Mouse (Mus musculus) testis, postnatal 14 days (tissue): ENCODE data around the gene Tnnt2.

Experiments used
- DNase-seq: peaks from one replicate; pipeline ENCODE4 v3.0.0; 2021; ENCODE audit warnings: low spot score

The Tnnt2 gene

GRCm38 (mm10) chr1:135818481-135819086 is 17.6 kb upstream of the Tnnt2 start, which contains the start of gene Lad1:
Lad1 (plus strand) TSS chr1:135818598.
- DNase-seq = peak; percentile 37

DNA sequence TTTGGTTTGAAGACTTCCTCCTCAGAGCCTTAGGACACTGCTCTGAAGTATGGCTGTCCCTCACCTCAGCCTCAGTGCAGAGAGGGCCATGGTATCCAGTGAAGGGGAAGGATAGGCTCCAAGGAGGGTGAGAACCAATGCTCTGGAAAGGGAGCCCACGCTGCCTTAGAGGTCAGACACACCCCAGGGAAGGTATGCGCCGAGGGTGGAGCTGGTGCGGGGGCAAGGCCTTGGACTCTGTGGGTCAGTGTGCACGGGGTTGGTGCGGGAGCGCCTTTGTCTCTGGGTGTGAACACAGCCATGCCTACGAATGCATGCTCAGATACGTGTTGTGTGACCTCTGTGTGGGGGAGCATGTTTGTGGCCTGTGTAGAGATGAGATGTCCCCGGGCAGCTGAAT is 16.1 kb upstream of the Tnnt2 start:
- DNase-seq = no peak

GRCm38 (mm10) chr1:135820736-135821364 is 15.3 kb upstream of the Tnnt2 start:
- DNase-seq = no peak

DNA sequence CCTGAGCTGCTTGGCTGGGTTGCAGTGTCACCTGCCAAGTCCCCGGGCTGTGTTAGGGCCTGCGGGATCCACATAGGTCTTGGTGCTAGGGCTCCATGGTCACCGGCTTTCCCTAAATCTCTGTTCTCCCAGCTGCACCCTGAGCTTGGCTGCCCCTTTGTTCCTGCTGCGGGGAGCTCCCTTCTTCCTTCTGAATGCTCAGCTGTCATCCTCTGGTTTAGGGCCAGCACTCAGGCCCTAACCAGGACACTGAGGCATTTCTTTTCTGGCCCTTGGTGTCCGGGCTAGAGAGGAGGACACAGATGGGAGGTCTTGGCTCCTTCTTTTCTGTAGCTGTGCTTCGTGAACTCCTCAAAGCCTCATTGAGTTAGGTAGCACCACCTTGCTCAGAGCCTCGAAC is 14.4 kb upstream of the Tnnt2 start:
- DNase-seq = no peak

- DNase-seq = no peak
Observed at GRCm38 (mm10) chr1:135828918-135829317, 7.2 kb upstream of the Tnnt2 start.

GRCm38 (mm10) chr1:135834206-135834859 is 1.8 kb upstream of the Tnnt2 start:
- DNase-seq = no peak

DNA sequence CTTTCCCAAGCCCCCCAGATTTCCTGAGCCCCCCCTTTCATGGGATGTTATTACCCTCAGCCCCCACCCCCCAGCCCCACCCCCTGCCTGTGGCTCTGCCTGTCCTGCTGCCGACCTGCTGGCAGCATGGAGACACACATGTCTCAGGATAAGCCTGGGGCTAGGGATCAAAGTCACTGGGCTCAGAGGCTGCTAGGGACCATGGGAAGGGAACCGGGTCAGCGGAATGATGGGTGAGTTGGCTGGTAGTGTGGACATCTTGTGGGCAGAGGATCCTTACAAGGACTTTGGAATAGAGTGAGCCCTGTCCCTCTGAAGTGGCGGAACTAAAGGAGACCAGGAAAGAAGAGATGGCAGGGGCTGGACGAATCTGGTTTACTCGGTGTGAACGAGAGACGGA is 1.2 kb upstream of the Tnnt2 start:
- DNase-seq = no peak

DNA sequence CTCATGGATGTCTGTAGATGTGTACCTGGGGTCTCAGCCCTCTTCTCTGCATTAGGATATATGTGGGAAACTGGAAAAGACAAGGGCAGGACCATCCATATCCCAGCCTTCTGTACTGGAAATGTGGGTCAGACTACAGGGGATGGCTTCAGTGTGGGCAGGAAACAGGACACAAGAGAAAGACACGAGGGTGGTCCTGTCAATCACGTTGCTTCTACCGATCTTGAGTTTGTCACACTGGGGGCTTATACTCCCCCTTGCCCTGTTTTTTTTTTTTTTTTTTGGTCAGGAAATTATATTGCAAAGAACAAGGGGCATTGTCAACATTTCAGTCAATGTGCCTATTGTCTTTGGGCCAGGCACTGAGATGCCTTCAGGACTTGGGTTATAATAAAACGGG is 2.5 kb downstream of the Tnnt2 start:
- DNase-seq = no peak

DNA sequence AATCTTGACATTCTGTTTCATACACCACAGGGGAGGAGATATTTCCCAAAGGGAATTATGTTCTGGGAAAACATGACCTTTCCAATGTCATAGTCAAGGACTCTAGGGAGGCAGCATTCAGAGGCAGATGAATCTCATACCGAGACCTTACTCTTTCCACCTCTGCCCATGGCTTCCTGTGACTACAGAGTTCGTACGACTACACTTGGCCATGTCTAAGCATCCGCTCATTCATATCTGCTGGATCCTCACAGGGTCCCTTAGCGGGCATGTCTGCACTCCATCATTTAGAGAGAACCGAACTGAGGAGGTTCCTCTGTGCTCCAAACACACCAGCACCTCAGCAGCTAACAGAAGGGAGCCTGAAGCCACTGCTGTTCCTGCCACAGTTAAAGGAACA is 2.9 kb downstream of the Tnnt2 start:
- no peak for DNase-seq

GRCm38 (mm10) chr1:135840675-135841395 is 4.7 kb downstream of the Tnnt2 start:
- DNase-seq = no peak

- no peak for DNase-seq
Observed at GRCm38 (mm10) chr1:135843519-135844262, 7.5 kb downstream of the Tnnt2 start.

DNA sequence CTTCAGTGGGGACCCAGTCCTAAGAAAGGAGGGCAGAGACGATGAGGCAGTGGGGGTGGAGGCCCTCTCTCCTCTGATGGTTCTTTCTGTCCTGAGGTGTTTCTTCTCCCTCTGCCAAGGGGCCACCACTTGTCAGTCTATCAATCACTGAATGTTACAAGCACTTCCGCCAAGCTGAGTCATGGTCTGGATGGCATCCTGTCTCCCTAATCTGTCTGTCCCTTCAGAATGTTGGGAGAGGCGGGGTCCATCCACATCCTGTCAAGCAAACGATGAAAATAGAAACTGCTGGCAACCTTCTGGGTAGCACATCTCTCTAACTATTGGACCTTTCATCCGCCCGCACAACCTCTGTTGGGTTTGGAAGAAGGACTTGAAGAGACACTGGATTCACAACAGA is 8.3 kb downstream of the Tnnt2 start:
- no peak for DNase-seq

DNA sequence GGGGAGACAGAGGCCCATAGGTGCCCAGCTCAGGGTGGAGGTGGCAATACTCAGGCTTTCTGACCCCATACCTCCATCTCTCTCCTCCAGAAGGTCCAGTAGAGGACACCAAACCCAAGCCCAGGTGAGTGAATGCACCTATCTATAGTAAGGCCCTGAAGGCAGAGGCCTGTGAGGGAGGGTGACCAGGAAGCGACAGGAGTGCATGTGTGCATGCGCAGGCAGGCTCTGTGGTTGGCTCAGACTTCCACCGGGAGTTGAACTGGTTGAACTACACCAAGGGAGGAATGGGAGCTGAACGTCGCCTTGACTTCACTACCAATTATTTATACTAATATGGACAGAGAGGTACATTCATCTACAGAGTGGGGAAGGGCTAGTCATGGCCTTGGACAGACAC is 10.5 kb downstream of the Tnnt2 start:
- DNase-seq = no peak

DNA sequence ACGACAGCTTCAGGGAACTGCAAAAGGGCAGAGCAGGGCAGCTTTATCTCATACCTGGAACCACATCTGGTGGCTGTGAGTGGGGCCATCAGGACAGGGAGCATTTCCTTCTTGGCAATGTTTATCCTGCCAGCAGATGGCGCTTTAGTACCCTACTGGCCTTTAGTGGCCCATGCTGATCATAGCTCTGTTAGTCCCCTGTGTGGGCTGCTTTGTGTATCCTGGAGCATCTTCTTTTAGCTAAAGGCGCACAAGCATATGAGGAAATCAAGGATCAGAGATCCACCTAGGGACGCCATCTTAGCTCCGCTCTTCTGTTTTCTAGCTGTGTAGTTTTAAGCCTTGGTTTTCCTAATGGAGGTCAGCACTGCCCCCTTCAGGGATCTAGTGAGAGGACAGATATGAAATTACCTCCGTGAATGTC is 11.0 kb downstream of the Tnnt2 start:
- DNase-seq = no peak

GRCm38 (mm10) chr1:135847611-135848351 is 11.6 kb downstream of the Tnnt2 start:
- no peak for DNase-seq

- DNase-seq = peak; percentile 44
Observed at GRCm38 (mm10) chr1:135850722-135851512, 14.8 kb downstream of the Tnnt2 start.

DNA sequence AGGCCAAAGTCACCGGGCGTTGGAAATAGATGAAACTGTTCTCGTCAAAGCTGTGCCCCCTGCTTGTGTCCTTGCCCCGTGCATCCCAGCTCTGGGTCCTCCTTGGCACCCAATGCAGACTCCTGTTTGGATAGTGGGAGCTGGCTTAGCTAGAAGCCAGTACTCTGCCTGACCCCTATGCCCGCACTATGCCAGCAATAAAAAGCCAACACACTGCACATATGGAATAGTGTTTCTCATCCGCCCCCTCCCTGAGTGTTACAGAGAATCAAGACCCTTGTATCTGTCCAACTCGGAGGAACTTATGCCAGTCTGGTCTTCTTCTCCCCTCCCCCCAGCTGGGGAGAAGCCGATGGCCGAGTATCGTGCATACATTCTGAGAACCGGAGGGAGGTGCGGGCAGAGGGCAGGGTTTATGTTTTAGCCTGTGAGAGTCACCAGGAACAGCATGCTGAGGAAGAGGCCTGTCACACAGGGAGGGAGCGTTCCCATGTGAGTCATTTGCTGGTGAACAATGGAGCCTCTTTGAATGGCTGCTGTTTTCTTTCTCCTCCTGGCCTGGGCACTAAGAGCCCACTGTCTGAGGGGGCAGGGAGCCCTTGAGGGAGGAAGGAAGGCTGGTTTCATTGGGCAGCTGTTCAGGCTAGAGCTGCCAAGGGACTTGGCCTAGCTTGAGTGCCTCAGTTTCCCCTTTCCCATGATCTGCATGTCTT is 16.0 kb downstream of the Tnnt2 start:
- DNase-seq = no peak

- no peak for DNase-seq
Observed at GRCm38 (mm10) chr1:135853200-135853599, 17.0 kb downstream of the Tnnt2 start.

GRCm38 (mm10) chr1:135854591-135855343 is 18.6 kb downstream of the Tnnt2 start:
- DNase-seq = no peak
